Mouse (Mus musculus): ENCODE results near the gene Trpv6. TPM values are rescaled to one million over a fixed set of nuclear protein-coding genes. Genes with fewer than 3 reads are reported as not detected.

Gene Trpv6
- 0.25 and 0.46 TPM in 2 replicates for polyA plus RNA-seq (2015; fragmentation: Nextera tagmentation; extraction: Ambion mirVana)

DNA sequence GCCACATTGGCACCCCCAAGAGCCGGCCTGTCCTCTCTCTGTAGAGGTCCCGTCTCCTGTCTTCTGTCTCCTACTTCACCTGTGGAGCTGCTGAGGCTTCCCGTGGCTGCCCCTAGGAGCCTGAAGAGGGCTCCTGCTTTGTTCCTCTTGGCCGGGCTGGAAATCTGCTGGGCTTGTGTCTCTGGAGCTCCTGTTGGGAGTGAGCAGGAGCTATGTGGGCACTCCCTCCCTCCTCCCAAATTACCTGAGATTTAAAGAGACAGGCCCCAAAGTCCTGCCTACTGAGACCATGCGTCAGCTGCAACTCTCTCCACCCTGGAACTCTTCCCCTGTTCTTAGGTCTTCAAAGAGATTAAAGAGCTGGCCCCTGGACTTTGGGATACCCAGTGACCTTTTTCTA is at the start of gene Trpv6:
TSS of gene Trpv6 (minus strand) at position 228 of the 400 bp plus-strand sequence.
- 22% methylated on average over 5 of the region's 5 CpGs for WGBS
- no peak for ATAC-seq
- H3K4me3 ChIP-seq, result no peak within 1 kb of the TSS
- no peaks in the 10 kb centered on the region for H3K36me3 ChIP-seq (ENCODE audit: poor library complexity, severe bottlenecking)
- H3K27ac ChIP-seq, result no peak within 1 kb of the TSS
- H3K27me3 ChIP-seq, result no peaks in the 10 kb centered on the region
- 0 out of 2 replicates have a peak, but pooled peaks cover 3% of the 10 kb centered on the region for H3K4me1 ChIP-seq
- H3K4me2 ChIP-seq, result no peak within 1 kb of the TSS
- H3K9ac ChIP-seq, result no peak within 1 kb of the TSS
- H3K9me3 ChIP-seq (replicated peaks), result no peaks in the 10 kb centered on the region

DNA sequence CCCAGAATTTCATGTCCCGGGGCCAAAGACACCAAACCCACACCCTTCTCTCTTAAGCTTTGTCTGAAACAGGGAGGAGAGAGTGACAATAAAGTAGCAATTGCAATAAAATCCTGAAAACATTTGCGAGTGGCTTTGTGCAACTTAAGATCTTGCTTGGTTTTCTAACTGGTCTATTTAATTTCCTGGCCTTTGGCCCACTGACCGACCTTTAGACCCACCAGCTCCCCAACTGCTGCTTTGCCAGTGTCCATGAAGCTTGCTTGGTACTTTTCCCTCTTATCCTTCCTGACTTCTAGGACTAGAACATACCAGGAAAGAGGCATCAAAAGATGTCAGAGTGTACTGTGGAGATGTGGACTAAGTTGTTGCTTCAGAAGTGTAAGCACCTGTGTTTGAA is 49.4 kb upstream of the Trpv6 start:
- H3K27ac ChIP-seq, result no peak overlapping the region
- no peak overlapping the region for H3K9ac ChIP-seq
- no peak for ATAC-seq
- H3K4me1 ChIP-seq, result no peaks in the 10 kb centered on the region
- H3K4me3 ChIP-seq, result no peak overlapping the region
- H3K9me3 ChIP-seq (replicated peaks), result no peaks in the 10 kb centered on the region
- no peaks in the 10 kb centered on the region for H3K36me3 ChIP-seq (ENCODE audit: poor library complexity, severe bottlenecking)
- H3K27me3 ChIP-seq, result no peaks in the 10 kb centered on the region
- H3K4me2 ChIP-seq, result no peak overlapping the region
- WGBS, result 93% methylated on average over 3 of the region's 3 CpGs

DNA sequence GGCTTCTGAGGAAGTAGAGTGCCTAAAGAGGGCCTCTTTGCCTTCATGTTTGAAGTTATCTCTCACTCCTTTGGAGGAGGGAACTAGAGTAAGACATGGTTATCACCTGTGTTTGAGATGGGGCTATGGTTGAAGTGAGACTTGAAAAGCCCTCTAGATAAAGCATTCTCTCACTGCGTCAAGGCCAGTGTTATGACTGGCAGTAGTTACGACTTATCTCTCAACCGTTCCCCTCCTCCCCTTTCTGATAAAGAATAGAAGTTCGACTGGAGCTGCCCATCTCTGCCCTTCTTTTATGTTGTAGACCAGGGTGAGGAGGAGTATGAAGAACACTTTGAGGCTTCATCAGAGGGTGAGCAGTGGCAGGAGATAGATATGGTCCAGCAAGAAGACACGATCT is 48.7 kb upstream of the Trpv6 start:
- ATAC-seq, result no peak
- Histone ChIP-seq H3K4me1 (no peaks in the 10 kb centered on the region), H3K36me3 (ENCODE audit: poor library complexity, severe bottlenecking) (no peaks in the 10 kb centered on the region), H3K9me3 (replicated peaks) (no peaks in the 10 kb centered on the region), H3K9ac (no peak overlapping the region), H3K27me3 (no peaks in the 10 kb centered on the region), H3K4me2 (no peak overlapping the region), H3K4me3 (no peak overlapping the region), H3K27ac (no peak overlapping the region)
- 89% methylated on average over 5 of the region's 5 CpGs for WGBS

DNA sequence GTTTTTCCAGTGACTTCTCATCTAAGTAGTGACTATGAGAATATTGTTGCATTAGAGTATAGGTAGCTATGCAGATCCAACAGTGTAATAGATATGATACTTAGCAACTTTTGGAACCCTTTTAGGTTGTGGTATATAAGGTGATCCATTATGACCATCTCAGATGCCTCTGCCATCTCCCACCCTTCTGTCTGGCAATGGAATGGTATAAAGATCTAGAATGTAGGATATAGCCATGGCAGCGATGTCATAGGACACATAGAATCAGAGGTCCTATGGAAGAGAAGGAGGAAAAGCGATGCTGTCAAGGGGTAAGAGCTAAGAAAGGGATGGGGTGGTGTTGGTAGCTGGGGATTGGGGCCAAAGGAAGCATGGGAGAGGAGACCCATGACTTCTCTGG is 47.9 kb upstream of the Trpv6 start, which contains the start of gene Llcfc1:
TSS of gene Llcfc1 (plus strand) at position 301 of the 400 bp plus-strand sequence.
- Histone ChIP-seq H3K27me3 (no peaks in the 10 kb centered on the region), H3K4me2 (no peak within 1 kb of the TSS), H3K9ac (no peak within 1 kb of the TSS), H3K9me3 (replicated peaks) (no peaks in the 10 kb centered on the region), H3K4me1 (no peaks in the 10 kb centered on the region), H3K36me3 (ENCODE audit: poor library complexity, severe bottlenecking) (no peaks in the 10 kb centered on the region), H3K27ac (no peak within 1 kb of the TSS), H3K4me3 (no peak within 1 kb of the TSS)
- WGBS, result 88% methylated on average over 2 of the region's 2 CpGs
- ATAC-seq, result no peak

DNA sequence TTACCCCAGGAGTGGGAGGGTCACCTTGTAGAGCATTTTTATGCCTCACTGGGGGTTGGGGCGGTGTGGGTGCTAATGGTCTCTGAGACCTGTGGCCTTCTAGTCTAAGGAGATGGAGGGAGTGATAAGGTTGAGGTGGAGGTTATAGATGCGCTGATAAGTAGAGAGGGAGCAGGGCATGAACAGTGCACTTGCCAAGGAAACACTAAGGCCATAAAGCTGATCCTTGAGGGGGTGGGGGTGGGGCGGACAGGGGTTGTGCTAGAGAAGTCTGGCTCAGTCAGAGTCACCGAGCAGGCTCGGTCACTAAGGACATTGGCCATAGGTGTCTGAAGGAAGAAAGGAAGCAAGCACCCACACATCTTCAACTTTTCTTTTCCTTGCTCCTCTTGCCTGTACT is 45.5 kb upstream of the Trpv6 start:
- Histone ChIP-seq H3K4me1 (no peaks in the 10 kb centered on the region), H3K4me3 (no peak overlapping the region), H3K36me3 (ENCODE audit: poor library complexity, severe bottlenecking) (no peaks in the 10 kb centered on the region), H3K9ac (no peak overlapping the region), H3K9me3 (replicated peaks) (no peaks in the 10 kb centered on the region), H3K27me3 (no peaks in the 10 kb centered on the region), H3K27ac (no peak overlapping the region), H3K4me2 (no peak overlapping the region)
- ATAC-seq, result no peak
- WGBS, result 86% methylated on average over 5 of the region's 5 CpGs

DNA sequence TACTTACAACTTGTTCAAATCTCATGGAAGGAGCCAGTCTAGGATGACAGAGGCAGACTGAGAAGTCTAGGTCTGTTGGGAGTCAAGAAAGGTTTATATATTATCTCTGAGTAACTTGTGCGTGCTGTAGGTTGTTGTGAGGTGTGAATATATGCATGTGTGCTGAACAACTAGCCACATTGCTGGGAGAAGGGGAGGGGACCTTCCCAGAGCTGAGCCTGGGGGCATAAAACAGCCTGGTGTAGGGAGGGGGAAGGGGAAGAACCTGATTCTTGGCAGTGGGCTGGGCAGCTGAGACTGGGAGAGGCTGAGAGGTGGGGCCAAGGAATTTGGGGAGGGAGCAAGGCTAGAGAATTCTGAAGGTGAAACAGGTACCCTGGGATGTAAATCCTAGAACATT is 44.5 kb upstream of the Trpv6 start, which contains the start of gene Trpv5:
TSS of gene Trpv5 (minus strand) at position 101 of the 400 bp plus-strand sequence.
- 87% methylated on average over 1 of the region's 1 CpGs for WGBS

DNA sequence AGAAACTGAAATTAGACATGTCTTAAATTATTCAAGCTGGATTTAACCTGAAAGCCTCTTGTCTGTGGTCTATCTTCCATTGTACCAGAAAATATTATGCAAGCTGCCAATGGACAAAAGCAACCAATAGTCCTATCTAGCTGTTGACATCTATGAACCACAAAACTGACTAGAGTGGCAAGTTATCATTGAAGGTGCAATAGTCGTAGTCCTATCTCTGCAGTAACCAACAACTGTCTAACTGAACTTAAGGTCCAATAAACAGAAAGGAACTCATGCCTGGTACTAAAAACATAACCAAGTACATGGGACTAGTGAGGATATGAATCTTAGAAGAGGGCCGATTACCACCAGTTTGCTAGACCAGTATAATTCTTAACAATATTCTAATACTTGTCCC is 40.3 kb upstream of the Trpv6 start:
- Histone ChIP-seq H3K27ac (no peak overlapping the region), H3K36me3 (ENCODE audit: poor library complexity, severe bottlenecking) (no peaks in the 10 kb centered on the region), H3K4me3 (no peak overlapping the region), H3K4me1 (no peaks in the 10 kb centered on the region), H3K27me3 (no peaks in the 10 kb centered on the region), H3K9ac (no peak overlapping the region), H3K4me2 (no peak overlapping the region), H3K9me3 (replicated peaks) (no peaks in the 10 kb centered on the region)
- no peak for ATAC-seq
- 85% methylated on average over 2 of the region's 2 CpGs for WGBS

More for the DNA sequence above, 44.5 kb upstream of the Trpv6 start, which contains the start of gene Trpv5:
- no peaks in the 10 kb centered on the region for H3K9me3 ChIP-seq (replicated peaks)
- ATAC-seq, result no peak
- no peak within 1 kb of the TSS for H3K4me3 ChIP-seq
- H3K27me3 ChIP-seq, result no peaks in the 10 kb centered on the region
- H3K27ac ChIP-seq, result no peak within 1 kb of the TSS
- no peaks in the 10 kb centered on the region for H3K4me1 ChIP-seq
- no peaks in the 10 kb centered on the region for H3K36me3 ChIP-seq (ENCODE audit: poor library complexity, severe bottlenecking)
- H3K4me2 ChIP-seq, result no peak within 1 kb of the TSS
- H3K9ac ChIP-seq, result no peak within 1 kb of the TSS

DNA sequence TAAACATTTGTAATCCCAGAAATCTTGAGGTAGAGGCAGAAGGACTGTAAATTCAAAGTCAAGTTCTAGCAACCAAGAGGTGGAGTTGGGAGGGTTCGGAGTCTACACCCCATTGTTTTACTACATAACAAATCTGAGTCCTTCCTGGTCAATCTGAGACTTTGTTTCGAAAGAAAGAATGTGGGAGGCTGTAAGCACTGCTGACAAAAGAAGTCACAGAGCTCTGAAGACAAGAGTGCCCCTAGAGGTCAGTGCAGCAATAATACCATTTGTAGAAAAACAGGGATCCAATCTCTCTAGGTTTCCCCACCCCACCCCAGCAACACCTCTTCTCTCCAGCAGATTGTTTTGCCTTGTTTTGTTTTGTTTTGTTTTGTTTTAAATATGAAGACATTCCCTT is 26.1 kb upstream of the Trpv6 start:
- H3K9me3 ChIP-seq (replicated peaks), result no peaks in the 10 kb centered on the region
- no peaks in the 10 kb centered on the region for H3K36me3 ChIP-seq (ENCODE audit: poor library complexity, severe bottlenecking)
- ATAC-seq, result no peak
- 27% methylated on average over 2 of the region's 2 CpGs for WGBS
- H3K4me3 ChIP-seq, result no peak overlapping the region
- H3K27ac ChIP-seq, result no peak overlapping the region
- no peak overlapping the region for H3K9ac ChIP-seq
- no peaks in the 10 kb centered on the region for H3K27me3 ChIP-seq
- no peak overlapping the region for H3K4me2 ChIP-seq
- no peaks in the 10 kb centered on the region for H3K4me1 ChIP-seq

DNA sequence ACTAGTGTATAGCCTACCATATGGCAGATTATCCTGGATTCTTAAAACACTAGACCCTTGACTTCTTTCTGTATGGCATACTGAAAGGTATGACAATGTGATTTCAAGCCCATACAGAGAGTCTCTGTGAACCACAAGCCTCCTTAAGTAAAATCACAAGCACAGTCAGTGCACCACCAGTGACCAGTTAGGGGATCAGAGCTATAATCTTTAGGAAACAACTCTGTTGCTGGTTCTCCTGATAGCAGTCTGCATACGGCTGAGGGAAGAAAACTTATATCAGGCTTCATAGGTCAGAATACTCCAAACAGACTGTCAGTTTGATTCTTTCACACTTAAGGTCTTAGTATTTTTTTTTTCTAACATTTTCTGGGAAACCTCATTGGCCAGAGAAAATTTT is 22.3 kb upstream of the Trpv6 start:
- 82% methylated on average over 1 of the region's 1 CpGs for WGBS

DNA sequence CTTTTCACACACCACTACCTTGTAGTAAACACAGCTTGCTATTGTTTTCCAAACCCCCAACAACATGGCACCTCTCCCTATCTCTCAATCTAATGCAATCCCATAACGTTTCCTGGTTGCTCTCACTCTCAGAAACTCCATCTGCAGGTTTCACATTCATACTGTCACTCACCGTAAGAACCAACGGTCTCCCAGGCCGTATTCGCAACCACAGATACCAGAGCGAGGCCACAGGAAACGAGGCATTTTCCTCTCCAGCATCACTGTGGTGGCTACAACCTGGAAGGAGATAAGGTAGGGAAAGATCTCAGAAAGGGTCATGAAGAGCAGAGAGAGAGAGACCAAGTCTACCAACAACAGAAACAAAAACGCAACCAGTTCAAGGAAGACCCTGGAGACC is 18.4 kb upstream of the Trpv6 start:
- no peak for ATAC-seq
- Histone ChIP-seq H3K9ac (no peak overlapping the region), H3K27ac (no peak overlapping the region), H3K4me1 (no peaks in the 10 kb centered on the region), H3K9me3 (replicated peaks) (no peaks in the 10 kb centered on the region), H3K36me3 (ENCODE audit: poor library complexity, severe bottlenecking) (no peaks in the 10 kb centered on the region), H3K4me2 (no peak overlapping the region), H3K27me3 (no peaks in the 10 kb centered on the region), H3K4me3 (no peak overlapping the region)
- 90% methylated on average over 8 of the region's 8 CpGs for WGBS

More for the DNA sequence above, 22.3 kb upstream of the Trpv6 start:
- H3K9me3 ChIP-seq (replicated peaks), result no peaks in the 10 kb centered on the region
- no peak overlapping the region for H3K4me3 ChIP-seq
- H3K27ac ChIP-seq, result no peak overlapping the region
- no peak for ATAC-seq
- H3K4me2 ChIP-seq, result no peak overlapping the region
- no peaks in the 10 kb centered on the region for H3K27me3 ChIP-seq
- H3K36me3 ChIP-seq (ENCODE audit: poor library complexity, severe bottlenecking), result no peaks in the 10 kb centered on the region
- H3K9ac ChIP-seq, result no peak overlapping the region
- H3K4me1 ChIP-seq, result no peaks in the 10 kb centered on the region

DNA sequence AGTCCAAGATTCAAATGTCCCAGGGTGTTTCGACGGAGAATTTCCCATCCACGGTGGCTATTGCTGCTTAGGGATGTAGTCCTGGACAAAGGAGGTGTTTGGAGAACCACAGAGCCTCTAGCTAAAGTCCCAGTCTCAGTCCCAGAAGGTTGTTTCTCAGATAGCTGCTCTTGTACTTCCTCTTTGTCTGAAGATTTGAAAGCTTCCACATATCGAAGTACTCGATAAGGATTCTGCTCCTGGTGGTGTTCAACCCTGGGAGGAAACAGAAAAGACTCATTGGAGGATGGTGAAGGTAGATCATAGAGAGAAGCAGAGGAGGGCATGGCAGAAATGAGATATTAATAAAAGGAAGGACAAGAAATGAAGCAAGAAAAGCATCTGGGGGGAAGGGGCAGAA is 17.0 kb upstream of the Trpv6 start:
- ATAC-seq, result no peak
- Histone ChIP-seq H3K9ac (no peak overlapping the region), H3K27ac (no peak overlapping the region), H3K4me1 (no peaks in the 10 kb centered on the region), H3K27me3 (no peaks in the 10 kb centered on the region), H3K4me3 (no peak overlapping the region), H3K36me3 (ENCODE audit: poor library complexity, severe bottlenecking) (no peaks in the 10 kb centered on the region), H3K9me3 (replicated peaks) (no peaks in the 10 kb centered on the region), H3K4me2 (no peak overlapping the region)
- 95% methylated on average over 5 of the region's 5 CpGs for WGBS

DNA sequence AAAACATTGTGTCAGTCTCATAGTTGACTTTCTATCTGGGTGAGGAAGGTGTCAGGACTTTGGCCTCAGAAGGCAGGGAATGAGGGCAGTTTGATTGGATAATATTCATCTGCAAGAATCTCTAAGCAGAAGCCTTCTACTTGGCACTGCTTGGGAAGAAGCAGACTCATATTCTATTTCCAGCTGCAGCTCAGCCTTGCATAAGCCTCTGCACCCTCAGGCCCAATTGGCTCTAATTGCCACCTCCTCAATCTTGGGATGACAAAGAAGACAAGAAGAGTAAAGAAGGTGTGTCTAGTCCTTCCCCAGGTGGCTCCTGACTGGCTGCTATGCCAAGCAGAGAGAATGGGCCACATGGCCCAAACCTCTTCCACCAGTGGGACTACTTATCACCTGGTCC is 10.5 kb upstream of the Trpv6 start:
- H3K36me3 ChIP-seq (ENCODE audit: poor library complexity, severe bottlenecking), result no peaks in the 10 kb centered on the region
- no peak overlapping the region for H3K4me3 ChIP-seq
- no peak overlapping the region for H3K4me2 ChIP-seq
- no peaks in the 10 kb centered on the region for H3K4me1 ChIP-seq
- ATAC-seq, result no peak
- no peaks in the 10 kb centered on the region for H3K9me3 ChIP-seq (replicated peaks)
- no peak overlapping the region for H3K27ac ChIP-seq
- no peak overlapping the region for H3K9ac ChIP-seq
- H3K27me3 ChIP-seq, result no peaks in the 10 kb centered on the region

DNA sequence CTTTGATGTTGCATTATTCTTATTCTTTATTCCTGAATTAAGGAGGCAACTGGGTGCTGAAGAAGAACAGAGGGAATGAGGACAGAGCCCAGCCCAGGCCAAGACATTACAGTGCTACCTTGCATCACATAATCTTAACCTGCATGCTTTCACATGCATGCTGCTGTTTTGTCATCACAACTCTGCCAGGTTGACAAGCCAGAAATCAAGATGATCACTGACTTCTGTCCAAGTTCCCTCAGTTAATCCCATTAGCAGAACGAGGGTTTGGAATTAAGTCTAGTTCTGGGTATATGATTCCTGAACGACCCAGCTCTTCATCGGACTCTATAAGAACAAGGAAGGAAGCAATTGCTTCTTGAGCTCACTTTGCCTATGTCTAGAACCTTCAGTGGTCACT is 10.0 kb upstream of the Trpv6 start:
- Histone ChIP-seq H3K4me3 (no peak overlapping the region), H3K4me2 (no peak overlapping the region), H3K4me1 (no peaks in the 10 kb centered on the region), H3K27me3 (no peaks in the 10 kb centered on the region), H3K9ac (no peak overlapping the region), H3K27ac (no peak overlapping the region), H3K36me3 (ENCODE audit: poor library complexity, severe bottlenecking) (no peaks in the 10 kb centered on the region), H3K9me3 (replicated peaks) (no peaks in the 10 kb centered on the region)
- WGBS, result 82% methylated on average over 3 of the region's 3 CpGs
- no peak for ATAC-seq
